Mouse (Mus musculus): Measurements from ENCODE around the gene Fam189b. TPM values are rescaled to one million over a fixed set of nuclear protein-coding genes. Genes with fewer than 3 reads are reported as not detected.

Fam189b gene
- polyA plus RNA-seq, 1 experiment from 2014 or later = 49.9 TPM

- Histone ChIP-seq H3K9ac (no peak overlapping the region), H3K4me3 (no peak overlapping the region), H3K27ac (replicated peaks) (no peak overlapping the region), H3K9me3 (no peaks in the 10 kb centered on the region), H3K4me2 (no peak overlapping the region), H3K27me3 (no peaks in the 10 kb centered on the region), H3K36me3 (peaks cover 76% of the 10 kb centered on the region), H3K4me1 (replicated peaks) (peaks cover 16% of the 10 kb centered on the region)
- WGBS = 80% methylated on average over 7 of the region's 7 CpGs
- no peak for ATAC-seq (ENCODE audit: low read depth)
Measured at GRCm38 (mm10) chr3:89176421-89176820, 6.5 kb upstream of the Fam189b start.

GRCm38 (mm10) chr3:89177242-89178106, 5.5 kb upstream of the Fam189b start, which contains the start of gene Scamp3:
Gene Scamp3 (plus strand): TSS chr3:89177473.
- ATAC-seq (ENCODE audit: low read depth) = peak; percentile 97
- Histone ChIP-seq H3K4me2 (peak within 1 kb of the TSS; percentile 95), H3K4me1 (replicated peaks) (peaks cover 16% of the 10 kb centered on the region), H3K9me3 (no peaks in the 10 kb centered on the region), H3K4me3 (peak within 1 kb of the TSS; percentile 81), H3K9ac (peak within 1 kb of the TSS; percentile 87), H3K27me3 (no peaks in the 10 kb centered on the region), H3K36me3 (peaks cover 77% of the 10 kb centered on the region), H3K27ac (replicated peaks) (peak within 1 kb of the TSS; percentile 85)
- 0% methylated on average over 43 of the region's 43 CpGs for WGBS

GRCm38 (mm10) chr3:89178107-89178385, 4.9 kb upstream of the Fam189b start:
- Histone ChIP-seq H3K4me2 (peak overlapping the region; percentile 95), H3K27ac (replicated peaks) (peak overlapping the region; percentile 85), H3K9me3 (no peaks in the 10 kb centered on the region), H3K4me3 (peak overlapping the region; percentile 81), H3K36me3 (peaks cover 74% of the 10 kb centered on the region), H3K4me1 (replicated peaks) (peaks cover 19% of the 10 kb centered on the region), H3K9ac (peak overlapping the region; percentile 87), H3K27me3 (no peaks in the 10 kb centered on the region)
- ATAC-seq (ENCODE audit: low read depth) = no peak
- WGBS = 7% methylated on average over 6 of the region's 6 CpGs

- H3K4me3 ChIP-seq = peak overlapping the region; percentile 81; the same call in 1 of the 2 replicates
- peak overlapping the region; percentile 95; the same call in 1 of the 2 replicates for H3K4me2 ChIP-seq
- H3K9me3 ChIP-seq = no peaks in the 10 kb centered on the region
- ATAC-seq (ENCODE audit: low read depth) = no peak
- peak overlapping the region; percentile 87; the same call in 1 of the 2 replicates for H3K9ac ChIP-seq
- no peaks in the 10 kb centered on the region for H3K27me3 ChIP-seq
- H3K36me3 ChIP-seq = peaks cover 64% of the 10 kb centered on the region
- peaks cover 28% of the 10 kb centered on the region for H3K4me1 ChIP-seq (replicated peaks)
- H3K27ac ChIP-seq (replicated peaks) = no peak overlapping the region
- 93% methylated on average over 11 of the region's 11 CpGs for WGBS
Measured at GRCm38 (mm10) chr3:89179056-89179455, 3.9 kb upstream of the Fam189b start.

- Histone ChIP-seq H3K27me3 (no peaks in the 10 kb centered on the region), H3K4me1 (replicated peaks) (peaks cover 45% of the 10 kb centered on the region), H3K4me3 (no peak overlapping the region), H3K4me2 (peak overlapping the region; percentile 99; the same call in 1 of the 2 replicates), H3K27ac (replicated peaks) (peak overlapping the region; percentile 92), H3K36me3 (peaks cover 46% of the 10 kb centered on the region), H3K9ac (0 out of 2 replicates have a peak overlapping the region, but pooled peaks have one; percentile 12), H3K9me3 (no peaks in the 10 kb centered on the region)
- ATAC-seq (ENCODE audit: low read depth) = no peak
- WGBS = 88% methylated on average over 27 of the region's 27 CpGs
Measured at GRCm38 (mm10) chr3:89181749-89182500, 1.0 kb upstream of the Fam189b start.

GRCm38 (mm10) chr3:89182531-89183057, 349 bp upstream of the Fam189b start:
- peak; percentile 15 for ATAC-seq (ENCODE audit: low read depth)
- Histone ChIP-seq H3K4me3 (peak overlapping the region; percentile 60), H3K4me1 (replicated peaks) (peaks cover 45% of the 10 kb centered on the region), H3K27ac (replicated peaks) (peak overlapping the region; percentile 92), H3K9ac (peak overlapping the region; percentile 92), H3K9me3 (no peaks in the 10 kb centered on the region), H3K36me3 (peaks cover 52% of the 10 kb centered on the region), H3K27me3 (no peaks in the 10 kb centered on the region), H3K4me2 (peak overlapping the region; percentile 99)
- WGBS = 51% methylated on average over 7 of the region's 7 CpGs

- Histone ChIP-seq H3K9ac (peak overlapping the region; percentile 92), H3K27me3 (no peaks in the 10 kb centered on the region), H3K4me1 (replicated peaks) (peaks cover 33% of the 10 kb centered on the region), H3K9me3 (no peaks in the 10 kb centered on the region), H3K4me3 (peak overlapping the region; percentile 60), H3K4me2 (peak overlapping the region; percentile 99), H3K27ac (replicated peaks) (peak overlapping the region; percentile 92), H3K36me3 (peaks cover 65% of the 10 kb centered on the region)
- WGBS = 75% methylated on average over 6 of the region's 6 CpGs
- ATAC-seq (ENCODE audit: low read depth) = no peak
Measured at GRCm38 (mm10) chr3:89183959-89184315, 994 bp downstream of the Fam189b start.

GRCm38 (mm10) chr3:89187197-89187596, 4.3 kb downstream of the Fam189b start:
- no peak for ATAC-seq (ENCODE audit: low read depth)
- Histone ChIP-seq H3K36me3 (peaks cover 37% of the 10 kb centered on the region), H3K9ac (peak overlapping the region; percentile 5; the same call in 1 of the 2 replicates), H3K4me3 (no peak overlapping the region), H3K4me2 (no peak overlapping the region), H3K4me1 (replicated peaks) (peaks cover 29% of the 10 kb centered on the region), H3K27me3 (no peaks in the 10 kb centered on the region), H3K9me3 (no peaks in the 10 kb centered on the region), H3K27ac (replicated peaks) (no peak overlapping the region)
- WGBS = 46% methylated on average over 23 of the region's 23 CpGs

- Histone ChIP-seq H3K27ac (replicated peaks) (no peak overlapping the region), H3K4me1 (replicated peaks) (peaks cover 25% of the 10 kb centered on the region), H3K4me2 (no peak overlapping the region), H3K36me3 (peaks cover 32% of the 10 kb centered on the region), H3K9ac (no peak overlapping the region), H3K27me3 (no peaks in the 10 kb centered on the region), H3K4me3 (no peak overlapping the region), H3K9me3 (no peaks in the 10 kb centered on the region)
- no peak for ATAC-seq (ENCODE audit: low read depth)
- 77% methylated on average over 18 of the region's 18 CpGs for WGBS
Measured at GRCm38 (mm10) chr3:89187690-89188477, 4.9 kb downstream of the Fam189b start.

GRCm38 (mm10) chr3:89188478-89188875, 5.5 kb downstream of the Fam189b start:
- no peak for ATAC-seq (ENCODE audit: low read depth)
- Histone ChIP-seq H3K4me1 (replicated peaks) (peaks cover 23% of the 10 kb centered on the region), H3K27me3 (no peaks in the 10 kb centered on the region), H3K4me3 (no peak overlapping the region), H3K27ac (replicated peaks) (no peak overlapping the region), H3K4me2 (no peak overlapping the region), H3K9ac (no peak overlapping the region), H3K9me3 (no peaks in the 10 kb centered on the region), H3K36me3 (peaks cover 32% of the 10 kb centered on the region)
- 71% methylated on average over 12 of the region's 12 CpGs for WGBS

- Histone ChIP-seq H3K4me2 (no peak overlapping the region), H3K4me1 (replicated peaks) (peaks cover 4% of the 10 kb centered on the region), H3K27ac (replicated peaks) (no peak overlapping the region), H3K9me3 (no peaks in the 10 kb centered on the region), H3K9ac (no peak overlapping the region), H3K27me3 (no peaks in the 10 kb centered on the region), H3K36me3 (peaks cover 32% of the 10 kb centered on the region), H3K4me3 (no peak overlapping the region)
- 84% methylated on average over 8 of the region's 8 CpGs for WGBS
- no peak for ATAC-seq (ENCODE audit: low read depth)
Measured at GRCm38 (mm10) chr3:89190436-89190835, 7.5 kb downstream of the Fam189b start.
